Mouse (Mus musculus) embryonic facial prominence, embryonic 13.5 days (tissue): Measurements from ENCODE around the gene Hdhd3. TPM values are rescaled to one million over a fixed set of nuclear protein-coding genes. Genes with fewer than 3 reads are reported as not detected.

ENCODE experiments used
- ATAC-seq: fragments of 200-750 bp; cut with Nextera tagmentation; 2 replicates; pipeline ENCODE4 v1.8.0; 2017; ENCODE audit warnings: low read depth; ENCODE audit not compliant: insufficient number of reproducible peaks, insufficient read depth, low FRiP score, low TSS enrichment
- H3K27ac ChIP-seq: fragments of 300-500 bp; sonication (generic); 2 replicates; pipeline ENCODE4 v1.5.1; 2015; ENCODE audit warnings: moderate library complexity, mild to moderate bottlenecking, inconsistent platforms
- H3K27me3 ChIP-seq: fragments of 300-500 bp; sonication (generic); 2 replicates; pipeline ENCODE4 v1.6.1; 2015; ENCODE audit warnings: mild to moderate bottlenecking, inconsistent platforms
- H3K36me3 ChIP-seq: fragments of 300-500 bp; sonication (generic); 2 replicates; pipeline ENCODE4 v1.6.1; 2015; ENCODE audit warnings: mild to moderate bottlenecking, inconsistent platforms
- H3K4me1 ChIP-seq: fragments of 300-500 bp; sonication (generic); 2 replicates; pipeline ENCODE4 v1.6.1; 2015; ENCODE audit warnings: inconsistent platforms
- H3K4me2 ChIP-seq: fragments of 300-500 bp; sonication (generic); 2 replicates; pipeline ENCODE4 v1.6.1; 2015; ENCODE audit warnings: moderate library complexity, mild to moderate bottlenecking, inconsistent platforms
- H3K4me3 ChIP-seq: fragments of 300-500 bp; sonication (generic); 2 replicates; pipeline ENCODE4 v1.5.1; 2015; ENCODE audit warnings: mild to moderate bottlenecking, inconsistent platforms
- H3K9ac ChIP-seq: fragments of 300-500 bp; sonication (generic); 2 replicates; pipeline ENCODE4 v1.6.1; 2015; ENCODE audit warnings: mild to moderate bottlenecking, inconsistent platforms
- H3K9me3 ChIP-seq: fragments of 300-500 bp; sonication (generic); 2 replicates; pipeline ENCODE4 v1.6.1; 2016; ENCODE audit warnings: inconsistent platforms
- WGBS: fragments of 180-500 bp; shearing (Covaris S2); methylation state at CpG from one replicate; pipeline ENCODE4 v1.1.7; 2015; ENCODE audit warnings: mixed read lengths; 5-methylcytosine and 5-hydroxymethylcytosine counted together
- polyA plus RNA-seq: library from polyadenylated mRNA; unstranded; fragments of >200 nt; fragmentation: Nextera tagmentation; extraction: Ambion mirVana; gene quantifications from 2 replicates; pipeline ENCODE4 v1.2.1, GENCODE M21; 2015

The Hdhd3 gene
- polyA plus RNA-seq, 1 experiment from 2014 or later = 11.7 TPM

DNA sequence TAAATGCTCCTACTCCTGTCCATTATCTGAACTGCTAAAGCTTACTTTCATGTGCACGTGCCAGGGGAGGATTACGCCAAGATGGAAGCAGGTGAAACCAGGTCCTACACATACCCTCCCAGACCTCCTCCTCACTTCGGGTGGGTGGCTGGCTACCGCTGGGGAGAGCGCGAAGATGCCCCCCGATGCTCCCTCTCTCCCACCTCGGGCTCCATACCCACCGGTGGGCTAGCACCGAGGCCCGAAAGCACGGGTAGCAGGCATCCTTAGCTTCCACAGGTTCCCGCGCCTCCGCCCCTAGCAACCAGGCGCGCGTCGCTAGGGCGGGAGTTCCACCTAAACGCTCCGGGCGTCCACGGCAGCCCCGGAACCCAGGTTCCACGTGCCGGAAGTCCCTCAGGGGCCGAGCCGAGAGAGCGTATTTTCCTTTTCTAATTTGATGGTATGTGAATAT, 32.6 kb downstream of the Hdhd3 start, which contains the start of gene Wdr31:
Gene Wdr31, minus strand, starts transcription at position 299 of the 454 bp plus-strand sequence.
- H3K4me1 ChIP-seq = no peaks in the 10 kb centered on the region
- no peaks in the 10 kb centered on the region for H3K9me3 ChIP-seq
- peak within 1 kb of the TSS; percentile 73 for H3K9ac ChIP-seq
- no peaks in the 10 kb centered on the region for H3K27me3 ChIP-seq
- H3K4me2 ChIP-seq = peak within 1 kb of the TSS; percentile 77
- ATAC-seq = peak; percentile 72
- under 1% methylated on average over 30 of the region's 30 CpGs for WGBS
- peak within 1 kb of the TSS; percentile 63 for H3K4me3 ChIP-seq
- no peak within 1 kb of the TSS for H3K27ac ChIP-seq
- no peaks in the 10 kb centered on the region for H3K36me3 ChIP-seq

DNA sequence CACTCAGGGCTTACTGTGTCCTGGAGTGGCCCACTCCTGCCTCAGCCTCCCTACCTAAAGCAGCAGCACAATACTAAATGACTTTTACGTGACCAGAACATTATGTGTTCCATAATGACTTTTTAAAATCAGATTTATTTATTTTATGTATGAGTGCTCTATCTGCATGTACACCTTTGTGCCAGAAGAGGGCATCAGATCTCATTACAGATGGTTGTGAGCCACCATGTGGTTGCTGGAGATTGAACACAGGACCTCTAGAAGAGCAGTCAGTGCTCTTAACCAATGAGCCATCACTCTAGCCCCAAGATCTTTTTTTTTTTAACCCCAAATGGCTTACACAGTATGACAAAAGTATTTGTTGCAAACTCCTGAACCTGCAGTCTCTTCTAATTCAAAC, 35.1 kb downstream of the Hdhd3 start:
- Histone ChIP-seq H3K4me1 (no peaks in the 10 kb centered on the region), H3K27ac (no peak overlapping the region), H3K4me3 (no peak overlapping the region), H3K4me2 (no peak overlapping the region), H3K36me3 (no peaks in the 10 kb centered on the region), H3K27me3 (no peaks in the 10 kb centered on the region), H3K9ac (no peak overlapping the region), H3K9me3 (no peaks in the 10 kb centered on the region)
- WGBS = 95% methylated on average over 1 of the region's 1 CpGs
- ATAC-seq = no peak

DNA sequence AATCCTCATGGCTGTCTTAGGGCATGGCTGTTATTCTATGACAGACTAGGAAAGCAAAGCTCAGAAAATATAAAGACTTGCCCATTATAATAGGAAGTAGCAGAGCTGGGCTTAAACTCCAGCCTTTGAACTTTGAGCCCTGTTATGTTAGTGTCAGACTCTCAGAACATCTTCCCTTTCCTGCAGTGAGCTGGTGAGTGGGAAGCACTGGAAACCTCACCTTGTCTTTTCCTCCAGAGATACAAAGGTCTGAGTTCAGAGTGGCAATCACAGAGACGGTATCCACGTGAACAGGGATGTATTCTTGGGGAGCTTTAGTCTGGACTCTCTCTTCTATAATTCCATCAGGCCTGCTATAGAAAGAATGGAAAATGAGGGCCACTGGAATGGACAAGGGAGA, 40.1 kb downstream of the Hdhd3 start:
- no peak overlapping the region for H3K4me3 ChIP-seq
- no peak for ATAC-seq
- 92% methylated on average over 2 of the region's 2 CpGs for WGBS
- no peaks in the 10 kb centered on the region for H3K4me1 ChIP-seq
- 0 out of 2 replicates have a peak, but pooled peaks cover 3% of the 10 kb centered on the region for H3K36me3 ChIP-seq
- no peak overlapping the region for H3K9ac ChIP-seq
- no peak overlapping the region for H3K27ac ChIP-seq
- H3K27me3 ChIP-seq = no peaks in the 10 kb centered on the region
- H3K9me3 ChIP-seq = no peaks in the 10 kb centered on the region
- H3K4me2 ChIP-seq = no peak overlapping the region

DNA sequence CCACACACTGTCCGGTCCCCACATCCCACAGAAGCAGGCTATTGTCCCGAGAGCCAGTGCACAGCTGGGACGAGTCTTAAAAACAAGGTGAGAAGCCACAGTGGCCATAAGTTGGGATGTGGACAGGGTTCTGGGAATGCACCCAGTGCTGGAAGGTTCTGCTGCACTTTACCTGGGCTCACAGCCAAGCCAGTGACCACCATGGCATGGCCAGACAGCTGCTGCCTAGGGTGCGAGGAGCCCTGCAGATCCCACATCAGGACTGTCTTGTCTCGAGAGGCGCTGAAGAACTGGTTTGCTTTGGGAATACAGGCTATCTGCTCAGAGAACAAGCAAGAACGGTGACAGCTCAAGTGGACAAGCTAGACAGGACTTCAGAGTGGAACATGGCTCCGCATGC, 42.9 kb downstream of the Hdhd3 start:
- Histone ChIP-seq H3K9me3 (no peaks in the 10 kb centered on the region), H3K4me1 (peaks cover 8% of the 10 kb centered on the region; the same call in 1 of the 2 replicates), H3K9ac (no peak overlapping the region), H3K27me3 (no peaks in the 10 kb centered on the region), H3K4me3 (no peak overlapping the region), H3K4me2 (no peak overlapping the region), H3K36me3 (0 out of 2 replicates have a peak, but pooled peaks cover 3% of the 10 kb centered on the region), H3K27ac (no peak overlapping the region)
- ATAC-seq = no peak
- 89% methylated on average over 8 of the region's 8 CpGs for WGBS

DNA sequence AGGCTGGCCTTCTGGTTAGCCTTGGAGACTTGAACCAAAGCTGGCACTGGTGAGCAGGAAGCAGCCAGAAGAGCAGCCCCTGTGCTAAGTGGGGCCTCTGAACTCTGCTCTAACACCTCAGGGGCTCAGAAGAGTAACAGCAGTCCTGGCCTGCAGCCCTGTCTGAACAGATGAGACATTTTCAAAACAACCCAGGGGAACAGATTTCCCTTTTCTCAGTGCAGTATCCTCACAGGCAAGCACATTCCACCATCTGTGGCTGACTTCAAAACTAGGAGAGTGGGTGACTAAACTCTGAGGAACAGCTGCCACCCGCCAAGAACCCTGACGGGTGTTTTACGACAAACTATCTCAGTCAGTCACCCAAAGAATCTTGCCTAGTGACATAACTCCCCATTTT, 44.2 kb downstream of the Hdhd3 start:
- H3K4me1 ChIP-seq = peaks cover 8% of the 10 kb centered on the region; the same call in 1 of the 2 replicates
- H3K4me3 ChIP-seq = no peak overlapping the region
- H3K9me3 ChIP-seq = no peaks in the 10 kb centered on the region
- H3K4me2 ChIP-seq = no peak overlapping the region
- no peak for ATAC-seq
- no peak overlapping the region for H3K9ac ChIP-seq
- H3K27me3 ChIP-seq = no peaks in the 10 kb centered on the region
- WGBS = 78% methylated on average over 3 of the region's 3 CpGs
- H3K27ac ChIP-seq = no peak overlapping the region
- H3K36me3 ChIP-seq = 0 out of 2 replicates have a peak, but pooled peaks cover 3% of the 10 kb centered on the region

DNA sequence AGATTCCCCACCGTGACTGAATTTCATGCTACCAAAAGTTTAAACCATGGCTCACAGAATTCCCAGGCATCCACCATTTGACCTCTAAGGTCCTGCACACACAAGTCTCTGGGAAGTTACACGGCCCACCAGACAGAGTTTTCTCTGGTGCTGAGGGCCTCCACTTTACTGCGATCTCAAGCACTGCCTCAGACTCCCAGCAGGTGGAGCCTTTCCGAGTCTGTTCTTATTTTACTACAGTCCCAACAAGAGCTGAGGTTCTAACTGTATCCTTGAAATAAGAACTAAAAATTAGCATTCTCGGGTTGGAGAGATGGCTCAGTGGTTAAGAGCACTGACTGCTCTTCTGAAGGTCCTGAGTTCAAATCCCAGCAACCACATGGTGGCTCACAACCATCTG, 48.3 kb downstream of the Hdhd3 start:
- Histone ChIP-seq H3K27me3 (no peaks in the 10 kb centered on the region), H3K4me2 (no peak overlapping the region), H3K27ac (no peak overlapping the region), H3K36me3 (no peaks in the 10 kb centered on the region), H3K9me3 (no peaks in the 10 kb centered on the region), H3K4me1 (peaks cover 8% of the 10 kb centered on the region; the same call in 1 of the 2 replicates), H3K9ac (no peak overlapping the region), H3K4me3 (no peak overlapping the region)
- 54% methylated on average over 5 of the region's 5 CpGs for WGBS
- no peak; the same call in 1 of the 2 replicates for ATAC-seq

Other genes with a start within 250 kb of the Hdhd3 start
- 19.0 and 20.2 TPM in 2 replicates for gene Slc31a2, start 240.9 kb downstream of the Hdhd3 start, polyA plus RNA-seq
- 25.5 and 30.0 TPM in 2 replicates for gene Fkbp15, start 142.9 kb downstream of the Hdhd3 start, polyA plus RNA-seq
- gene Slc31a1, start 142.7 kb downstream of the Hdhd3 start, polyA plus RNA-seq = 42.8 and 43.7 TPM in 2 replicates
- 203 and 210 TPM in 2 replicates for gene Cdc26, start 94.8 kb downstream of the Hdhd3 start, polyA plus RNA-seq
- gene Prpf4, start 94.7 kb downstream of the Hdhd3 start, polyA plus RNA-seq = 25.5 and 26.4 TPM in 2 replicates
- not detected in 2 replicates for gene Rnf183, start 68.2 kb downstream of the Hdhd3 start, polyA plus RNA-seq
- 7.6 and 8.0 TPM in 2 replicates for gene Wdr31, start 32.6 kb downstream of the Hdhd3 start, polyA plus RNA-seq
- gene Bspry, start 23.4 kb downstream of the Hdhd3 start, polyA plus RNA-seq = 5.4 and 5.5 TPM in 2 replicates
- 67.5 and 69.8 TPM in 2 replicates for gene Alad, start 16.5 kb upstream of the Hdhd3 start, polyA plus RNA-seq
- 94.5 and 99.0 TPM in 2 replicates for gene Pole3, start 21.6 kb upstream of the Hdhd3 start, polyA plus RNA-seq
- 0.39 and 0.49 TPM in 2 replicates for gene 4933430I17Rik, start 21.9 kb upstream of the Hdhd3 start, polyA plus RNA-seq
- gene Rgs3, start 56.4 kb upstream of the Hdhd3 start, polyA plus RNA-seq = 50.8 and 53.2 TPM in 2 replicates